Mouse (Mus musculus) limb, embryonic 13.5 days (tissue): ENCODE measurements around the gene Sptb. TPM values are rescaled to one million over a fixed set of nuclear protein-coding genes. Genes with fewer than 3 reads are reported as not detected.
A peak's percentile ranks its signal among the peaks of the same experiment; 100 is the strongest.

Source experiments
- ATAC-seq: fragments of 200-750 bp; cut with Nextera tagmentation; 2 replicates; pipeline ENCODE4 v1.8.0; 2017; ENCODE audit warnings: low read depth, moderate number of reproducible peaks, moderate TSS enrichment; ENCODE audit not compliant: low FRiP score
- H3K27ac ChIP-seq: fragments of 300-500 bp; sonication (generic); 2 replicates; pipeline ENCODE4 v1.5.1; 2015; ENCODE audit warnings: inconsistent platforms, mild to moderate bottlenecking, moderate library complexity
- H3K27me3 ChIP-seq: fragments of 300-500 bp; sonication (generic); 2 replicates; pipeline ENCODE4 v1.6.1; 2015; ENCODE audit warnings: mild to moderate bottlenecking, inconsistent platforms
- H3K36me3 ChIP-seq: fragments of 300-500 bp; sonication (generic); 2 replicates; pipeline ENCODE4 v1.6.1; 2015; ENCODE audit warnings: inconsistent platforms, mild to moderate bottlenecking, moderate library complexity
- H3K4me1 ChIP-seq: fragments of 300-500 bp; sonication (generic); 2 replicates; pipeline ENCODE4 v1.6.1; 2015; ENCODE audit warnings: inconsistent platforms
- H3K4me2 ChIP-seq: fragments of 300-500 bp; sonication (generic); replicated peaks from 2 replicates; pipeline ENCODE4 v1.6.1; 2015; ENCODE audit warnings: inconsistent platforms, mild to moderate bottlenecking, moderate library complexity
- H3K4me3 ChIP-seq: fragments of 300-500 bp; sonication (generic); 2 replicates; pipeline ENCODE4 v1.5.1; 2015; ENCODE audit warnings: moderate library complexity, mild to moderate bottlenecking, inconsistent platforms
- H3K9ac ChIP-seq: fragments of 300-500 bp; sonication (generic); 2 replicates; pipeline ENCODE4 v1.6.1; 2015; ENCODE audit warnings: mild to moderate bottlenecking, inconsistent platforms
- H3K9me3 ChIP-seq: fragments of 300-500 bp; sonication (generic); 2 replicates; pipeline ENCODE4 v1.6.1; 2016; ENCODE audit warnings: inconsistent platforms
- WGBS: fragments of 180-500 bp; shearing (Covaris S2); methylation state at CpG from one replicate; pipeline ENCODE4 v1.1.7; 2015; 5-methylcytosine and 5-hydroxymethylcytosine counted together
- microRNA-seq: library from miRNA; unstranded; fragments of <30 nt; microRNA quantifications from one replicate; pipeline ENCODE4, GENCODE M21; 2016
- polyA plus RNA-seq: library from polyadenylated mRNA; unstranded; fragments of >200 nt; fragmentation: Nextera tagmentation; extraction: Ambion mirVana; gene quantifications from 2 replicates; pipeline ENCODE4 v1.2.1, GENCODE M21; 2015

The Sptb gene
- polyA plus RNA-seq, 1 experiment from 2014 or later, result 0.61 TPM

DNA sequence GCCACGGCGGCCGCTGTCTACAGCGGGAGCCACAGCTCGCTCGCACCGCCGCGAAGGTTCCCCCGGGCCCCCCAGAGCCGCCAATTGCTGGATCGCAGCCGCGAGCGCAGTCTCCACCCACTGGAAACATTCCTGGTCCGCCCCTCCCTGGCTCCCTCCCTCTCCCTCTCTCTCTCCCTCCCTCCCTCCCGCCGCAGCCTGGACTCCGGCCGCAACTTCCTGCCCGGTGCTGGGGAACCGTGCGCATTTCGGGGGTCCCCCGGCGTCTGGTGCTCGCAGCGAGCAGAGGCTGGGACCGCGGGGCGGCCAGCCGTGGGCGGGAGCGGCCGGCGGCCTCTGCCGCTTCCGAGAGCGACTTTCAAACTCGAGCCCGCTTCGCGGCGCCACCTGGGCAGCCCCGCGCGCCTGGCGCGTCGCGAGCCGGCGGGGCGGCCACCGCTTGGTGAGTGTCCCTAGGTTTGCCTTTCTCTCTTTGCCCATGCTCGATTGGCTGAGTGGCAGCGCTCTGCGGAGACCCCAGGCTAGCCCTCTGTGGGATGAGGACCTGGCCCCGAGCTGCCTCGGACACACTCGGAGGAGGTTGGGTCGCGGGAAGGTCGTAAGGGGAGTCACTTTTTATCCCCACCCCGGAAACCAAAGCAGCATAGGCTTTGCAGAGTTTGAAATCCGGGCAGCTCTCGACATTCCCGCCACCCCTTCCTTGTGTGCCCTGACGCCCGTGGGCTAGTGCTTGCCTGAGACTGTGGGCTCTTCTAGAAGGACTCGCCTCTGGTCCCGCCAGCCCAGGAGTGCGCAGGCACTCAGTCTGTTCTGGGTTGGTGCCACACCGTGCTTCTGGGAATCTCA lies 176.7 kb downstream of the Sptb start:
- ATAC-seq, result peak; percentile 83

GRCm38 (mm10) chr12:76532926-76533376 lies 177.4 kb downstream of the Sptb start:
- no peak overlapping the region for H3K27ac ChIP-seq
- ATAC-seq, result peak; percentile 13; the same call in 1 of the 2 replicates
- peaks cover 43% of the 10 kb centered on the region for H3K4me1 ChIP-seq
- peak overlapping the region; percentile 84 for H3K9ac ChIP-seq
- H3K36me3 ChIP-seq, result 0 out of 2 replicates have a peak, but pooled peaks cover under 1% of the 10 kb centered on the region
- peak overlapping the region; percentile 96 for H3K4me2 ChIP-seq
- no peaks in the 10 kb centered on the region for H3K9me3 ChIP-seq
- peaks cover 26% of the 10 kb centered on the region for H3K27me3 ChIP-seq
- 1% methylated on average over 31 of the region's 31 CpGs for WGBS
- H3K4me3 ChIP-seq, result peak overlapping the region; percentile 75

More for the DNA sequence above, 176.7 kb downstream of the Sptb start:
- Histone ChIP-seq H3K4me3 (peak overlapping the region; percentile 75), H3K9ac (peak overlapping the region; percentile 84), H3K36me3 (0 out of 2 replicates have a peak, but pooled peaks cover 5% of the 10 kb centered on the region), H3K4me2 (peak overlapping the region; percentile 96), H3K27ac (peak overlapping the region; percentile 44), H3K9me3 (no peaks in the 10 kb centered on the region), H3K27me3 (peaks cover 26% of the 10 kb centered on the region), H3K4me1 (peaks cover 43% of the 10 kb centered on the region)
- under 1% methylated on average over 73 of the region's 74 CpGs for WGBS

GRCm38 (mm10) chr12:76531986-76532925 lies 178.1 kb downstream of the Sptb start:
- no peaks in the 10 kb centered on the region for H3K9me3 ChIP-seq
- peak overlapping the region; percentile 84; the same call in 1 of the 2 replicates for H3K9ac ChIP-seq
- 2% methylated on average over 19 of the region's 19 CpGs for WGBS
- H3K36me3 ChIP-seq, result no peaks in the 10 kb centered on the region
- peak overlapping the region; percentile 96 for H3K4me2 ChIP-seq
- peaks cover 26% of the 10 kb centered on the region for H3K27me3 ChIP-seq
- ATAC-seq, result no peak
- H3K4me3 ChIP-seq, result peak overlapping the region; percentile 75
- peaks cover 46% of the 10 kb centered on the region for H3K4me1 ChIP-seq
- H3K27ac ChIP-seq, result no peak overlapping the region

- Histone ChIP-seq H3K9me3 (no peaks in the 10 kb centered on the region), H3K36me3 (no peaks in the 10 kb centered on the region), H3K27ac (no peak within 1 kb of the TSS), H3K4me2 (peak within 1 kb of the TSS; percentile 96; the same call in 1 of the 2 replicates), H3K27me3 (peaks cover 26% of the 10 kb centered on the region), H3K4me3 (no peak within 1 kb of the TSS), H3K9ac (no peak within 1 kb of the TSS), H3K4me1 (peaks cover 39% of the 10 kb centered on the region)
- no peak for ATAC-seq
- 47% methylated on average over 6 of the region's 6 CpGs for WGBS
Observed at GRCm38 (mm10) chr12:76530580-76531139, 179.7 kb downstream of the Sptb start, which contains the start of gene Plekhg3. Gene Plekhg3, plus strand, starts transcription at chr12:76530891.

Small RNAs within 50 kb of the gene (microRNA-seq; reads per million reads assigned to microRNA genes)
- gene Mir5135, result not detected

Other genes with a start within 250 kb of the Sptb start
- 5.6 and 7.2 TPM in 2 replicates for gene Plekhg3, start 179.7 kb downstream of the Sptb start, polyA plus RNA-seq
- 104 and 107 TPM in 2 replicates for gene Churc1, start 55.0 kb upstream of the Sptb start, polyA plus RNA-seq
- gene Fntb, start 55.0 kb upstream of the Sptb start, polyA plus RNA-seq, result 42.6 and 44.1 TPM in 2 replicates
- gene Gpx2, start 85.0 kb upstream of the Sptb start, polyA plus RNA-seq, result 0.31 TPM in 1 of 2 replicates, not detected in the other
- 21.4 and 23.6 TPM in 2 replicates for gene Rab15, start 112.4 kb upstream of the Sptb start, polyA plus RNA-seq